Mouse (Mus musculus) ES-Bruce4 (cell line): ENCODE measurements around the gene Scrn3.

Experiments
- CTCF ChIP-seq: IDR thresholded peaks from one replicate; pipeline ENCODE4 v1.8.1; 2011; ENCODE audit warnings: low read depth, low read length
- POLR2A ChIP-seq: IDR thresholded peaks from one replicate; pipeline ENCODE4 v1.8.1; 2011; ENCODE audit warnings: low read length; ENCODE audit not compliant: insufficient read depth

DNA sequence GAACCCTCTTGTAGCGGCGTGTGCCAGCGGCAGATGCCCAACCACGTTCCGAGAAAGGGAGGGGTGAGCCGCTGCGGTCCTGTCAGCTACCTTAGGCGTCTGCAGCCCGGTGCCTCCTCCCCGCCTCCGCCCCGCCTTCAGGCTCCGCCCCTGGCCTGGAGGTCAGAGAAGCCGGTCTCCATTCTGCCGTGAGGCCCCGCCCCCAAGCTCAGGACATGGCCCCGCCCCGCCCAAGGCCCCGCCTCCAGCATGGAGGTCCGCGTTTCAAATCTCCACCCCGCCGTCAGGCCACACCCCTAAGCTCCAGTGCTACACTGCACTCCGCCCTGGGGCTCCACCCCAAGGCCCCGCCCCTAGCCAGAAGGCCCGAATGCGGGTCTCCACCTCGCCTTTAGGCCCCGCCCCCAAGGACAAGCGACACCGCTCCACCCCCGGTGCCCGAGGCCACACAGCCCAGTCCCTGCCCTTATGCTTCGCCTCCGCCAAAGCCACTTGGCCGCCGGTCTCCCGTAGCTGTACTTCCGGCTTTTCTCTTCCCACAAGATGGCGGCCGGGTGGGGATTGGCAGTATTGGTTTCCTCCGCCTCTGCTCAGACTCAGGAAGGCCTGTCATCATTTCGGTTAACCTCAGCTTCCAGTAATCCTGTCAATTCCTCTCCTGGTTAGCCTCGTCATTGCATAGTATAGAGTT, 74.1 kb downstream of the Scrn3 start, which contains the start of gene Gpr155:
- TF ChIP-seq POLR2A (no peak), CTCF (no peak)
